Mouse (Mus musculus) embryonic facial prominence, embryonic 12.5 days (tissue): ENCODE measurements at regions not wholly inside any gene's neighbourhood (a gene's known extent, or its start where the extent isn't known, plus 50 kb on each side); places are given as distances from the start of the nearest gene placed in this dataset.

ENCODE experiments used
- ATAC-seq: fragments of 200-750 bp; cut with Nextera tagmentation; 2 replicates; pipeline ENCODE4 v1.8.0; 2017; ENCODE audit not compliant: insufficient number of reproducible peaks, insufficient read depth, low FRiP score, low TSS enrichment
- H3K27ac ChIP-seq: fragments of 300-500 bp; sonication (generic); 2 replicates; pipeline ENCODE4 v1.5.1; 2016; ENCODE audit warnings: mild to moderate bottlenecking
- H3K27me3 ChIP-seq: fragments of 300-500 bp; sonication (generic); 2 replicates; pipeline ENCODE4 v1.6.1; 2016; ENCODE audit warnings: mild to moderate bottlenecking, moderate library complexity
- H3K36me3 ChIP-seq: fragments of 300-500 bp; sonication (generic); 2 replicates; pipeline ENCODE4 v1.6.1; 2016; ENCODE audit warnings: mild to moderate bottlenecking
- H3K4me1 ChIP-seq: fragments of 300-500 bp; sonication (generic); 2 replicates; pipeline ENCODE4 v1.6.1; 2016
- H3K4me2 ChIP-seq: fragments of 300-500 bp; sonication (generic); replicated peaks from 2 replicates; pipeline ENCODE4 v1.6.1; 2016; ENCODE audit warnings: mild to moderate bottlenecking, moderate library complexity
- H3K4me3 ChIP-seq: fragments of 300-500 bp; sonication (generic); 2 replicates; pipeline ENCODE4 v1.5.1; 2016; ENCODE audit warnings: mild to moderate bottlenecking
- H3K9ac ChIP-seq: fragments of 300-500 bp; sonication (generic); 2 replicates; pipeline ENCODE4 v1.6.1; 2016; ENCODE audit warnings: mild to moderate bottlenecking, moderate library complexity
- H3K9me3 ChIP-seq: fragments of 300-500 bp; sonication (generic); 2 replicates; pipeline ENCODE4 v1.6.1; 2016; ENCODE audit warnings: mild to moderate bottlenecking, moderate library complexity
- WGBS: fragments of 180-500 bp; shearing (Covaris S2); methylation state at CpG from one replicate; pipeline ENCODE4 v1.1.7; 2016; 5-methylcytosine and 5-hydroxymethylcytosine counted together

- no peak overlapping the region for H3K9ac ChIP-seq
- H3K9me3 ChIP-seq = no peaks in the 10 kb centered on the region
- no peak overlapping the region for H3K27ac ChIP-seq
- H3K4me3 ChIP-seq = no peak overlapping the region
- no peaks in the 10 kb centered on the region for H3K4me1 ChIP-seq
- no peak for ATAC-seq
- no peaks in the 10 kb centered on the region for H3K27me3 ChIP-seq
- no peak overlapping the region for H3K4me2 ChIP-seq
- H3K36me3 ChIP-seq = no peaks in the 10 kb centered on the region
- WGBS = 68% methylated on average over 5 of the region's 5 CpGs
Observed at GRCm38 (mm10) chr1:185851262-185851893, 265.7 kb downstream of the Lyplal1 start.

GRCm38 (mm10) chr1:185861692-185862091, 255.4 kb downstream of the Lyplal1 start:
- no peak for ATAC-seq
- 93% methylated on average over 4 of the region's 4 CpGs for WGBS

GRCm38 (mm10) chr1:185865945-185866344, 251.2 kb downstream of the Lyplal1 start:
- Histone ChIP-seq H3K36me3 (no peaks in the 10 kb centered on the region), H3K4me2 (no peak overlapping the region), H3K4me1 (no peaks in the 10 kb centered on the region), H3K4me3 (no peak overlapping the region), H3K9ac (no peak overlapping the region), H3K27ac (no peak overlapping the region), H3K9me3 (no peaks in the 10 kb centered on the region), H3K27me3 (no peaks in the 10 kb centered on the region)
- 67% methylated on average over 11 of the region's 11 CpGs for WGBS
- no peak for ATAC-seq

More at GRCm38 (mm10) chr1:185861692-185862091, 255.4 kb downstream of the Lyplal1 start:
- no peak overlapping the region for H3K27ac ChIP-seq
- H3K4me1 ChIP-seq = no peaks in the 10 kb centered on the region
- H3K4me2 ChIP-seq = no peak overlapping the region
- H3K36me3 ChIP-seq = no peaks in the 10 kb centered on the region
- H3K9ac ChIP-seq = no peak overlapping the region
- no peak overlapping the region for H3K4me3 ChIP-seq
- 0 out of 2 replicates have a peak, but pooled peaks cover 3% of the 10 kb centered on the region for H3K27me3 ChIP-seq
- no peaks in the 10 kb centered on the region for H3K9me3 ChIP-seq

DNA sequence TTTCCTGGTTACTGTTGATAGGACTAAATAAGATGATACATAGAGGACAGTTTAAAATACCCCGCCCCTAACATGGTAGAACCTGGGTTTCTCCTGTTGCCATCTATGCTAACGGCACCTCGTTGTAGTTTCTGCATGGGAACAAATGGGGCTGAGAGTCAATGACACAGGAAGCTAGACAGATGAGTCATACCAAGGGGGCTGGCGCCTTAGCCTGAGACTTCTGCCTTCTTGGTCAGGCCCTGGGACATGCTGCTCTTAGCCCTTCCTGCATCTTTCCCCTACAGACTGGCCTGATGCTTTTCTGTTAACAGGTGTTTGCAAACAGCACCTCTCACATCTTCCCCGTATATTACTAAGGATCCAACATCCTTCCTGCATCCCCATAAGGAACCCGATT, 250.5 kb downstream of the Lyplal1 start:
- no peaks in the 10 kb centered on the region for H3K27me3 ChIP-seq
- 91% methylated on average over 6 of the region's 6 CpGs for WGBS
- H3K36me3 ChIP-seq = no peaks in the 10 kb centered on the region
- H3K4me1 ChIP-seq = no peaks in the 10 kb centered on the region
- no peak overlapping the region for H3K4me3 ChIP-seq
- H3K27ac ChIP-seq = no peak overlapping the region
- no peak overlapping the region for H3K4me2 ChIP-seq
- ATAC-seq = no peak
- no peak overlapping the region for H3K9ac ChIP-seq
- no peaks in the 10 kb centered on the region for H3K9me3 ChIP-seq

DNA sequence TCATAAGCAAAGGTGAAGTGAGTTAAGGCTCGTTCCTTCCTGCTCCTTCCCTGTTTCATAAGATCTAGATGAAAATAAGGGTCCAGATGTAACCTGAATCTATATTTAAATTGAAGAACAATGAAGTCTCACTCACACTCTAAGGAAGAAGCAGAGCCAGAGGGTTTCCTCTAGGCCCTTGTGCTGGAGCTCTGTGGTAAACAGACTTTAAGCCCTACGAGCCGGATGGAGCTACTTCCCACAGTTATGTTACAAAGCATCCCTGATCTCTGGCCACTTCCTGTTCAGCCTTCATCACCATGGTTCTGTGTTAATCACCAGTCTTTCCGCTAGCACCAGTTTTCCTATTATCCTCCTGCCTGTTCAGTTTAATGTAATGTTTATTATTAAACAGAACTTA, 250.1 kb downstream of the Lyplal1 start:
- Histone ChIP-seq H3K27me3 (no peaks in the 10 kb centered on the region), H3K4me3 (no peak overlapping the region), H3K27ac (no peak overlapping the region), H3K9me3 (no peaks in the 10 kb centered on the region), H3K36me3 (no peaks in the 10 kb centered on the region), H3K4me1 (no peaks in the 10 kb centered on the region), H3K4me2 (no peak overlapping the region), H3K9ac (no peak overlapping the region)
- WGBS = 84% methylated on average over 4 of the region's 4 CpGs
- no peak for ATAC-seq

DNA sequence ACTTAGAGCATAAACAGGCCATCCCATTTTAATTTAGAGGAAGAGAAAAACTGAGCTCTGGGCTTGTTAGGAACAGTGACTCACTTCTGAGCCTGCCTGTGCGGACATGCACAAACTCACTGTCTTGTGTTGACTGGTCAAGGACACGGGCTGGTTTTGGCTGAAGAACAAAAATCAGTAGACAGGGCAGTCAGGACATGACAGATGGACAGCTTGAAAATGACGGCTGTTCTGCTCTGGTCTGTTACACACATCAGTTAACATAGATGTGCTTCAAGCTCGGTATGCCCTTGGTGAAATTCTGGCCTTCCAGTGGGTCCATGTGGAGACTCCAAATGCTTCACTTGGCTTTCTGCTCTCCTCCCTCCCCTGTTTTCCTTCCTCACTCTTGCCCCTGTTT, 248.4 kb downstream of the Lyplal1 start:
- H3K4me1 ChIP-seq = no peaks in the 10 kb centered on the region
- no peak for ATAC-seq
- H3K9ac ChIP-seq = no peak overlapping the region
- no peaks in the 10 kb centered on the region for H3K27me3 ChIP-seq
- no peak overlapping the region for H3K4me2 ChIP-seq
- no peaks in the 10 kb centered on the region for H3K9me3 ChIP-seq
- no peak overlapping the region for H3K4me3 ChIP-seq
- H3K27ac ChIP-seq = no peak overlapping the region
- no peaks in the 10 kb centered on the region for H3K36me3 ChIP-seq
- 64% methylated on average over 4 of the region's 4 CpGs for WGBS

GRCm38 (mm10) chr1:185887031-185887430, 230.1 kb downstream of the Lyplal1 start:
- Histone ChIP-seq H3K36me3 (no peaks in the 10 kb centered on the region), H3K27me3 (no peaks in the 10 kb centered on the region), H3K4me1 (no peaks in the 10 kb centered on the region), H3K27ac (no peak overlapping the region), H3K4me2 (no peak overlapping the region), H3K9ac (no peak overlapping the region), H3K4me3 (no peak overlapping the region), H3K9me3 (no peaks in the 10 kb centered on the region)
- no peak for ATAC-seq
- 96% methylated on average over 1 of the region's 1 CpGs for WGBS

DNA sequence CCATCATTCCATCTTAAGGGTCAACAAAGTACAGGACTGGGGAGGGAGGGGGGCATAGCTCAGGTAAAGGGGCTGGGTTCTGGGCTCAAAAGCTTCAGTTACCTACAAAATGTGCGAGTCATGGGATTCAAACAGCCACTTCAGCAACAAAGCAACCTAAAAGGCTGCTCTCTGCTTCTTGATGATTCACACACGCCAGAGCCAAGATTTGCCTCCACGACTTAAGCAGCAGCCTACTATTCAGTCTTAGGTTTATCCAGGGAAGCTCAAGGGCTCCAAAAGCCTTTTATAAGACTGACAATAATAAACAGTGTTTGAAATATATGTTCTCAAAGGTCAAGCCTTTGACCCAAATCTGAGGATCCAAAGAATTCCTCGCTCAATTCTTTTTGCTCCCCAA, 225.3 kb downstream of the Lyplal1 start:
- H3K9ac ChIP-seq = no peak overlapping the region
- no peak overlapping the region for H3K27ac ChIP-seq
- no peak overlapping the region for H3K4me2 ChIP-seq
- no peaks in the 10 kb centered on the region for H3K9me3 ChIP-seq
- H3K27me3 ChIP-seq = no peaks in the 10 kb centered on the region
- no peak overlapping the region for H3K4me3 ChIP-seq
- ATAC-seq = no peak
- no peaks in the 10 kb centered on the region for H3K4me1 ChIP-seq
- H3K36me3 ChIP-seq = no peaks in the 10 kb centered on the region
- WGBS = 78% methylated on average over 4 of the region's 4 CpGs

DNA sequence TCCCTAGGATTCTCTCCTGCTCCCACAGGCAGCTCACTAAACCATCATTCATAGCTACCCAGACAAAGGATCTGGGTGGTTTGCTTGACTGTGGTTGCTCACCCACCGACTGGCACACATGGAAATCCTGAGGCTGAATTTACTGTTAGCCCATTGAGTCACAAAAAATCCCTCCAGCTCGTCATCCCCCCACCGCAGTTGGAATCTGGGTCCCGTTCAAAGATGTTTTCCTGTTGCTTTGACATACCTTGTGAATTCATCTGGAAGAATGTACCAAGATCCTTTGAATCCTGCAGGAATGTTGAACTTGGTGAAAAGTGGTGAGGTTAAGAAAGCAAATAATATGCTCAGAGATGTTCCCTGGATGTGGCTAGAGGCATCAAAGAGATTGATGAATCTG, 223.7 kb downstream of the Lyplal1 start:
- H3K4me3 ChIP-seq = no peak overlapping the region
- H3K9ac ChIP-seq = no peak overlapping the region
- 0 out of 2 replicates have a peak, but pooled peaks cover 4% of the 10 kb centered on the region for H3K4me1 ChIP-seq
- no peak for ATAC-seq
- no peaks in the 10 kb centered on the region for H3K36me3 ChIP-seq
- H3K9me3 ChIP-seq = no peaks in the 10 kb centered on the region
- no peaks in the 10 kb centered on the region for H3K27me3 ChIP-seq
- H3K4me2 ChIP-seq = no peak overlapping the region
- no peak overlapping the region for H3K27ac ChIP-seq
- 63% methylated on average over 4 of the region's 4 CpGs for WGBS

DNA sequence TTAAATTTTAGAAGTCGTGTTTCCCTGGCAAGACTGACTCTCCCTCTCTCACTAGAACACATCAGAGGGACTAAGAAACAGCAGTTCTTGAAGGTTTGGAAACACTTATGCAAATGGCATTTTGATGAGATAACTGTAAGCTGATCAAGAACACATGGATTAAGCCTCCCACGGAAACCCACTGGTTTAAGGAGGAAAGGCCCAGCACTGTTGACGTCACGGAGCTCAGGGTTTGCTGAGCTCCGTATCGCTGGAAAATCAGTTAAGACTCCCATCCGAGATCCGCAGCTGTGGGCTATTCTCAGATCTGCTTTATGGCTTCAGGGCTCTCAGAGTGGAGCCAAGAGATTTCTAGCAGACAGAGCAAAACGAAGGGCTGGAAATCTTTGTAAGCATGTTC, 218.6 kb downstream of the Lyplal1 start:
- Histone ChIP-seq H3K36me3 (no peaks in the 10 kb centered on the region), H3K4me2 (no peak overlapping the region), H3K27me3 (no peaks in the 10 kb centered on the region), H3K4me3 (no peak overlapping the region), H3K9me3 (no peaks in the 10 kb centered on the region), H3K9ac (no peak overlapping the region), H3K27ac (peak overlapping the region; percentile 73), H3K4me1 (peaks cover 10% of the 10 kb centered on the region; the same call in 1 of the 2 replicates)
- WGBS = 28% methylated on average over 9 of the region's 9 CpGs
- ATAC-seq = no peak

- Histone ChIP-seq H3K4me2 (no peak overlapping the region), H3K36me3 (no peaks in the 10 kb centered on the region), H3K4me1 (peaks cover 10% of the 10 kb centered on the region; the same call in 1 of the 2 replicates), H3K9me3 (no peaks in the 10 kb centered on the region), H3K4me3 (no peak overlapping the region), H3K27me3 (no peaks in the 10 kb centered on the region), H3K9ac (no peak overlapping the region), H3K27ac (no peak overlapping the region)
- ATAC-seq = no peak
- 85% methylated on average over 3 of the region's 3 CpGs for WGBS
Observed at GRCm38 (mm10) chr1:185900316-185900715, 216.8 kb downstream of the Lyplal1 start.

DNA sequence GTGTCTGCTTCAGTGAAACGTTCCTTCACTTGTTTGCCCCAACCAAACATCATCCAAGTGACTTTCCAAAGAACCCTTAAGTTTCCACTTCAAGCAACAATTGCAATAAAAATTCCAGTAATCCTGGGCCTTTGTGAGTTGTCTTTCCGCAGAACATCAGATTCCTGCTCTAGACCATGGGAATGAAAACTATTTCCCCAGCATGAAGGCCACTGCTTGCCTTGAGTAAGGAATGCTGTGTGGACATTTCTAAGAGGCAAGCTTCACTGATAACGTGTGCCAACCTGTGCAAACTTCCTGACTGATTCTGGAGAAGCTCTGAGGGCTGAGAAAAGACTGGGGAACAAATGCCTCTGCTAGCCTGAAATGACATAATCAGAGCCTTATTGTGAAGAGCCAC, 214.7 kb downstream of the Lyplal1 start:
- no peak for ATAC-seq
- 87% methylated on average over 3 of the region's 3 CpGs for WGBS
- Histone ChIP-seq H3K4me3 (no peak overlapping the region), H3K27me3 (no peaks in the 10 kb centered on the region), H3K9ac (no peak overlapping the region), H3K9me3 (no peaks in the 10 kb centered on the region), H3K36me3 (no peaks in the 10 kb centered on the region), H3K27ac (no peak overlapping the region), H3K4me2 (no peak overlapping the region), H3K4me1 (peaks cover 10% of the 10 kb centered on the region; the same call in 1 of the 2 replicates)
